Mouse (Mus musculus) testis, postnatal 14 days (tissue): ENCODE measurements around the gene Slc25a12.

Experiments used
- DNase-seq: peaks from one replicate; pipeline ENCODE4 v3.0.0; 2021; ENCODE audit warnings: low spot score

Gene Slc25a12

DNA sequence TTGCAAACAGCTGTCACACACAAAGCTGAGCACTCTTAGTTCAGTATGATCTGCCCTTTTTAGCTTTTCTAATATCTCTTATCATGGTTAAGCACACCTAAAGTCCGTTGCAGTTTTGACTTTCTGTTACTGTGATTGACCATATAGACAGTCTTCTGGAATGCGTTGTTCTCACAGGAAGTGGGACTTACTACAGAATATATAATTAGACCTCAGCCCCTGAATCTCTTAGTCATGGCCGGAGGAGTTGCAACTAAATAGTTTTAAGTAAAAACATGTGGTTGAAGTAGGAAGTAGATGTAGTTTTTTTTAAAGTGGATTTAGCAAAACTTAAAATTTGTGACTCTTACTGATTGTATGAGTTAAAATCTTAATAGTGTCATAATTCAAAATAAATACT, 119.5 kb downstream of the Slc25a12 start:
- DNase-seq, result no peak

DNA sequence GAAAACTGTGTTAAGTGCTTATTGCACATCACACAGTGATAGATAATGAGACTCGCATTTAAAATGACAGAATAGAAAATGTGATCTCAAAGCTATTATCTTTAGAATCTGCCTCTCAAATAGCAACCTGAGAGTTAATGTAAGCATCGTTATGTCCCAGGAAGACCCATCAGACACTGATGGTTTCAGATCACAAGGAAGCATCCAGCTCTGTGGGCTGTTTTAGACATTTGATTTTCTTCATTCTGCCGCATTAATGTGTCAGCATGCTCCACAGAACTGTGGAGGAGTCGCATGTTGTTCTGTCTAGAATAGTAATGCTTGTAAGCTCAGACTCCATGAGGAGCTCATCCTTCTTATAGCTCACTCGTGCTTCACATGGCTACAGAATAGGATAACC, 121.5 kb downstream of the Slc25a12 start:
- DNase-seq, result no peak

DNA sequence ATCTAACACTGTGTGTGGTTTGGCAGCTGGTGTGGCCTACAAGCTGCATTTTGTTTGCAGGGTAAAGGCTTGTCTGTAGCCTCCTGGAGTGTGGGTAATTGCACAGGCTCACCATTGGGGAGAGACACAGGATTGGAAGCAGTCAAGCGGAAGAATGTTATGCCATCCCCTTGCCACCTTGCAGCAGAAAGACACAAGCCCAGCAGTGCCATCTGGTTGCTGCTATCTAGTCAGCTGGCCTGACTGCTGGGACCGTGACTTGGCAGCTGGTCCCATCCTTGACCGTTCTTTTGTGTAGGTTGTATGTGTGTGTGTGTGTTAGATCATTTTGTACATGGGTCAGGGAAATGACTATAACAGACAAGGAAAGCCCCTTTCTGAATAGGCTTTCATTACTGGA, 122.1 kb downstream of the Slc25a12 start:
- DNase-seq, result no peak

DNA sequence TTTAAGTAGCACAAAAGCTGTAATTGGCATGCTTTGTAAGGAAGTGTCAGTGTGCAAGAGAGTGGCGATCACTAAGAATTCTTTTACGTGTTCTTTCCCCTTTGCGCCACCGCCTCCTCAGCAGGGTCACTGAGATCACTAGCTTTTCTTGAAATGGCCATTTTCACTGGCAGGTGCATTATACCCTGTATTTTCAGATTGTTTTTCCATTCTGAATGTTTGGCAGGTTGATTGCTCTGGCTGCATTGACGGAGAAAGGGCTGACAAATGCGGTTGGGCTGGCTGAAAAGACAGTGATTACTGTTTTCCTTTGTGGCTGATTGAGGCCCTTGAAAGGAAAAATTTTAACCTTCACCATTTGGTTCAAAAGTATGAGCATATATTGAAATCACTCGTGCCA, 122.7 kb downstream of the Slc25a12 start:
- no peak for DNase-seq

DNA sequence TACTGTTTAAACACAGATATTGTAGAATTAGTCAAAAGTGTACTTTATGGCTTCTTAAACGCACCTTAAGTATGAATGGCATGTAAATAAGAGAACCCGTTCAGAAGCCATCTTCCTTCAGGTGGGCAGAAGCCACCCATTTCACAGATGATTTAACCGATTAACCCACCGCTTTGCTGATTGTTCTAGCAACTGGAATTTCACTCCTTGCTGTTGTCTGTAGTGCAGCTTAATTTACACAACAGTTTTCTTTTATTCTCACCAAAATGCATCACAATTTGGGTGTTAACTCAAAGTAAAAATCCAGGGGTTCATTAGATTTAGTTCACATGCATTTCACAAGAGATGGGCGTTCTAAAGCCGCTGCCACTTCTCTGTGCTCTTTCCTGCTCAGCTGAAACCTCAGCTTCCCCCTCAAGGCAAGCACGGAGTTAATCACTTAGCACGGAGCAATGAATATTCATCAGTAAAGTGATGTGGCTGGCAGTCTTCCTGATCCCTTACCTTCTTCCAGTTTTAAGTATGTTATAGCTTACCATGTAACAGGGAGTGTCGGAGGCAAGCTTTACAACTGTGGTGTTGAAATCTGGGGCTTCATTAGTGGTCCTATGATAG, 124.4 kb downstream of the Slc25a12 start:
- DNase-seq, result no peak

DNA sequence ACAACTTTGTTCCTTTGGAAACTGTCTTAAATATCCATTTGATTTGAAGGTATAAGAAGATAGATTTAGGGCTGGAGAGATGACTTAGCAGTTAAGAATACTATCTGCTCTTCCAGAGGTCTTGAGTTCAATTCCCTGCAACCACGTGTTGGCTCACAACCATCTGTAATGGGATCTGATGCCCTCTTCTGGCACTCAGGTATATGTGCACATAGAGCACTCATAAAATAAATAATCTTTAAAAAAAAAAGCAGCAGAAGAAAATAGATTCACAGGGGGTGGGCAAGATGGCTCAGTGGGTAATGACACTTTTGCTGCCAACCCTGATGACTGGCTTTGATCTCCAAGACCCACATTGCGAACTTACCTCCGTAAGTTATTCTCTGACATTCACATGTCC, 125.4 kb downstream of the Slc25a12 start:
- DNase-seq, result no peak

DNA sequence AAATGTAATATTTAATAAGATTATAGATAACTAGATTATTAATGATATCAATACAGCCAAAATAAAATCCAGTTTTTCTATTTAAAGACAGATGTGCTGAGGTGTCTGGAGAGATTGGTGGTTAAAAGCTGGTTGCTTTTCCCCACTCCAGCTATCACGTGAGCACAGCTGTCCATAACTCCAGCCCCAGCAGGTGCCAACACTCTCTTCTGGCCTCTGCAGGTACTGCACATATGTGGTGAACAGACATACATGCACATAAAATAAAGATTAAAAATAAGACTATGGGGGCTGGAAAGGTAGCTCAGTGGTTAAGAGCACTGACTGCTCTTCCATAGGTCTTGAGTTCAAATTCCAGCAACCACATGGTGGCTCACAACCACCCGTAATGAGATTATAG, 126.0 kb downstream of the Slc25a12 start:
- DNase-seq, result no peak

DNA sequence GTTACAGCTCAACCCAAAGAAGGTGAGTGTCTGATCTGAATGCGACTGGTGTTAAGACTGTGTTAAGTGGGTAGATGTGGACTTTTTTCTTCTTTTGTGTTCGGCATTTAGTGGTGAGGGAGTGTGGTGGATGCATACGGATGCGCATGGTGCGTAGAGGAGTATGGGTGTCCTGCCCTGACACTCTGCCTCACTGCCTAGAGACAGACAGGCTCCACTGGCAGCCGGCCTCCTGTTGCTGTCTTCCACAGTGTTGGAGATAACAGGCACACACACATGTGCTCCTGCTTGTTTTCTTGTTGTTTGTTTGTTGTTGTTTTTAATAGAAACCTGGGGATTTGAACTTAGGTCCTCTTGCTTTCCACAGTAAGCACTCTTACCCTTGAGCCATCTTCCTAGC, 131.5 kb downstream of the Slc25a12 start:
- DNase-seq, result no peak

DNA sequence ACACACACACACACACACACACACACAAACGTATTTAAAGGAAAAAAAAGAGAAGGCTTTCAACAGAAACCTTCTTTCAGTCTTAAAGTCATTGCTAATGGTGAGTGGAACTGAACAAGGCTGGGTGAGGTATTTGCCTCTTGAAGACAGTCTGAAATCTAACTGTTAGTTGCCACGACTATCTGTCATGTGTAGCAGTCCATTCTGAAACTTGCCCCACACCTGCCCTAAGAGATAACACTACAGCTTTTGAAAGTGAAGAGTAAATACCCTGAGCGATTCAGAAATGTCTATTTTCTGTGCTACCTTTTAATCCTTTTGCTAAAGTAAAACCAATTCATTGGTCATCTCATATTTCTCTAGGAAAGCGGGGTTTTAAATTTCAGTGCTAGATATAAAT, 132.1 kb downstream of the Slc25a12 start:
- DNase-seq, result no peak

DNA sequence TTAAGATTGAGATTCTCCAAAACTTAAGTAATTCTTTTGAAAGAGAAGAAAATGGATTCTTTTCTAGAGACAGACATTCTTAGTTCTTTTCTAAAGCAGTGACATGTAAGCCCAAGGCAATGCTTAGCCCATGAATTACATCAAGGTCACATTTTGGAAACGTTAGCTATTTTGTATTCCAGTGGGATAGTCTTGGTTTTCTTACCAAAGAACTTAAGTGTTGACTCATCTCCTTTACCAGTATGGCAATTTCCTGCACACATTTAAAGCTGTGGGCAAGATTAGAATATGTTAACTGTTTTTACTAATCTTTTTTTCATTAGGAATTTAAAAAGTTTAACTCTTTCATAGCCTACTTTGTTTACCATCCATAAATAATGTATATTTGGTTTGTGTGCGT, 134.6 kb downstream of the Slc25a12 start:
- DNase-seq, result no peak

DNA sequence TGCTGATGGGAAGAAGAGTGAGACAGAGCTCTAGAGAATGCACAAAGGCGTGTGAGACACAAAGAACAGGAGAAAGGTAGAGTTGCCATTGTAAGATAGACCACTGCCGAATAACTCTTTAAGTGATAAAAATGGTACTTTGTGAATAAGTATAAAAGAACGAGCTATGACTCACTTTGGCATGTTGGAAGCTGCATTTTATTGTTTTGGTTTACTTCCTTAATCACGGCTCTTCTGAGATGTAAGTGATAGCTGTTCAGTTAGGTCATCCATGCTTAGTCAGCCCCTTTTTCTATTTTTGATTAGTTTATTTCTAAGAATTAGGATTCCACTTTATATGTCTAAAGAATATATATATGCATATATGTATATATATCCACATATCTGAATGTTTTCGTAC, 135.6 kb downstream of the Slc25a12 start:
- no peak for DNase-seq

DNA sequence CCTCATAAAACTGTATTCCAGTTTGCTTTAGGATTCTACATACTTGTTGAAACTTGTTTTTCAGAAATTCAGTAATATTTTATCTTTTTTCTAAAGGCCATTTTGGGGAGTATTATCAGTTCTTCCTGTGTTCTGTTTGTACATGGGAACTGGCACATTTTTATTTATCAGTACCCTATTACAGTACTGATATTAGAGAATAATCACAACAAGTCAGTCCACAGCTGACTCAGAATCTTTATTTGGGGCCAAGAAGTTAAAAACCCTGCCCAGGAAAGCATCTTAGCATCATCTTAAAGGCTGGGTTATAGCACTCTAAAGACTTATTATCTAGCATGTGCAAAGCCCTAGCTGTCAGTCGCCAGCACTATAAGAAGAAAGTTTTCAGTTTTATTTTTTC, 137.9 kb downstream of the Slc25a12 start:
- no peak for DNase-seq

DNA sequence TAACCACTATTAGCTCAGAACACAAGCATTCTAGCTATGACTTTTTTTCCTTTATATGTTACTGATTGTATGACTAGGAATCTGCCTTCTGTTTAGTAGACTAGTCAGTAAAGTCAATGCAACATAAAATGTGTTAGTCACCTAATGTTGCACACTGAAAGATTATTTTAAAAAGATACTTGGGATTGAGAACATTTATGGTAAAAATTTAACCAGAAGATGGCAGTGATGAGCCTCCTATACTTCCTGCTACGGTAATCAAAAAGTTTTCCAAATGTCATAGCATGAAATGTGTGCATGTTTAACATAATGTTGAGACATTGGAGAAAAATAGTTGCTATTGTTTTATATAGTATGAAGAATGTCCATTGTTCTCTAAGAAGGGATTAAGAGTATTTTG, 140.2 kb downstream of the Slc25a12 start:
- no peak for DNase-seq
